Mouse (Mus musculus): ENCODE measurements at regions not wholly inside any gene's neighbourhood (a gene's known extent, or its start where the extent isn't known, plus 50 kb on each side); places are given as distances from the start of the nearest gene placed in this dataset.

DNA sequence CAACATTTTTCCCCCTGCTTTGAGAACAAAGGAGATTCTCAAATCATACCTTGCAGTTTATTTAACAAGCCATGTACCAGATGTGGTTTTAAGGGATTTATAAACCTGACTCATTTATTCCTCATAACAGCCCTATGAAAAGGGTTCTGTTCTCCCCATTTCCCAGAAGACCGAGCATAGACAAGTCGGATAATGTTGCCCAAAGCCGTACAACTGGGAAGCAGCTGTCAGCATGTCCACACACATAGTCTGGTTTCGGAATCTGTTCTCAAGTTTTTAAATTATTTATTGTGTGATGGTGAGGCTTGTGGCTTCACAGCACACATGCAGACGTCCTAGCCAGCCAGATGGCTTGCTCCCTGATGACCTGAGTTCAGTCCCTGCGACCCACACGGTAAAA lies 143.4 kb upstream of the Noct start:
- TF ChIP-seq CTCF (IDR thresholded peaks at IDR 0.05; ENCODE audit: low read depth, low read length) (no peak), GATA1 (IDR thresholded peaks at IDR 0.05; ENCODE audit: borderline replicate concordance, low read length) (no peak), POLR2AphosphoS5 (IDR thresholded peaks at IDR 0.05; ENCODE audit: insufficient replicate concordance, low read depth, low read length) (no peak)
